Mouse (Mus musculus) spleen, postnatal 10 days (tissue): ENCODE measurements around the gene Mast4.

Source experiments
- DNase-seq, 2 experiments: peaks; one replicate each; pipeline ENCODE4 v3.0.0; 2021 to 2022; ENCODE audit warnings: low spot score in 2 of 2

The Mast4 gene

GRCm38 (mm10) chr13:102989616-102990015 is 344.7 kb downstream of the Mast4 start:
- no peak for DNase-seq

GRCm38 (mm10) chr13:102988976-102989375 is 345.3 kb downstream of the Mast4 start:
- DNase-seq = no peak

GRCm38 (mm10) chr13:102988251-102988895 is 345.9 kb downstream of the Mast4 start:
- DNase-seq = no peak

- no peak for DNase-seq
These were observed 349.7 kb downstream of the Mast4 start for GRCm38 (mm10) chr13:102984550-102984949.

- no peak for DNase-seq
These were observed 360.4 kb downstream of the Mast4 start for GRCm38 (mm10) chr13:102973853-102974252.

- DNase-seq = no peak
These were observed 370.8 kb downstream of the Mast4 start for GRCm38 (mm10) chr13:102963471-102963870.

- DNase-seq = no peak
These were observed 375.7 kb downstream of the Mast4 start for GRCm38 (mm10) chr13:102958273-102959270.

- DNase-seq = no peak
These were observed 376.6 kb downstream of the Mast4 start for GRCm38 (mm10) chr13:102957508-102958272.

GRCm38 (mm10) chr13:102955506-102955905 is 378.8 kb downstream of the Mast4 start:
- no peak for DNase-seq

GRCm38 (mm10) chr13:102949756-102950155 is 384.5 kb downstream of the Mast4 start:
- no peak for DNase-seq

- no peak for DNase-seq
These were observed 385.3 kb downstream of the Mast4 start for GRCm38 (mm10) chr13:102948966-102949365.

- DNase-seq = no peak
These were observed 386.8 kb downstream of the Mast4 start for GRCm38 (mm10) chr13:102947546-102947945.

GRCm38 (mm10) chr13:102946024-102946821 is 388.1 kb downstream of the Mast4 start:
- DNase-seq = no peak

- DNase-seq = no peak
These were observed 388.8 kb downstream of the Mast4 start for GRCm38 (mm10) chr13:102945450-102945849.

GRCm38 (mm10) chr13:102944516-102944915 is 389.8 kb downstream of the Mast4 start:
- no peak for DNase-seq

GRCm38 (mm10) chr13:102942557-102942956 is 391.7 kb downstream of the Mast4 start:
- DNase-seq = no peak

GRCm38 (mm10) chr13:102940476-102940875 is 393.8 kb downstream of the Mast4 start:
- DNase-seq = no peak

GRCm38 (mm10) chr13:102936233-102936632 is 398.1 kb downstream of the Mast4 start:
- no peak for DNase-seq

- no peak for DNase-seq
These were observed 398.5 kb downstream of the Mast4 start for GRCm38 (mm10) chr13:102935788-102936187.

- DNase-seq = no peak
These were observed 400.6 kb downstream of the Mast4 start for GRCm38 (mm10) chr13:102933702-102934101.

GRCm38 (mm10) chr13:102932434-102932833 is 401.9 kb downstream of the Mast4 start:
- DNase-seq = no peak
